8 mouse cellular contexts compared by ENCODE assay signal in the genomic region with DNA sequence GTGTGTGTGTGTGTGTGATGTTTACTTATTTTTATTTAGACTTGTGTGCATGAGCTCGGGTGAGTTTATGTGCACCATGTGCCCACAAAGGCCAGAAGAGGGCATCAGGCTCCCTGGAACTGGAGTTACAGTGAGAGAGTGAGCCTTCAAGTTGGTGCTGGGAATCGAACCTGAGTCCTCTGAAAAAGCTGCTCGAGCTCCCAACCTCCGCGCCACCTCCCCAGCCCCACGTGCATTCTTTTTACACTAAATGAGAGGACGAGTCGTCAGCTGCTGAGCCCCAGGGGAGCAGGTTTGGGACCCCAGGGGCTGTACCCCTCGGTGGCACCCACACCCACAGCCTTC. TPM values are rescaled to one million over a fixed set of nuclear protein-coding genes. Genes with fewer than 3 reads are reported as not detected.
DNase-seq lines count a peak whose midpoint lies in the region; ATAC-seq and TF ChIP-seq lines count a peak whose summit lies in the region.

No protein-coding gene starts in this region.

- intact Hi-C loops in gastrocnemius, adult 2 months (cut with DNase I) = loop anchor here (1.0 to 5.0 kb wide), 2 partner anchors 400 to 445 kb away; a partner anchor contains a TSS

- H3K9ac ChIP-seq in embryonic facial prominence, embryonic 15.5 days = peak overlapping the region; percentile 71
- H3K9ac ChIP-seq in liver, embryonic 12.5 days = peak overlapping the region; percentile 88

- no peaks in the 10 kb centered on the region for H3K9me3 ChIP-seq in embryonic facial prominence, embryonic 15.5 days (replicated peaks)
- no peaks in the 10 kb centered on the region for H3K9me3 ChIP-seq in liver, embryonic 12.5 days (replicated peaks)

- no peaks in the 10 kb centered on the region for H3K27me3 ChIP-seq in embryonic facial prominence, embryonic 15.5 days
- H3K27me3 ChIP-seq in liver, embryonic 12.5 days (replicated peaks) = no peaks in the 10 kb centered on the region

- DNase-seq in gastrocnemius, adult 2 months = no peak
- DNase-seq in gastrocnemius, adult 18-20 months (ENCODE audit: low spot score) = no peak
- peak; percentile 60 for DNase-seq in 3T3-L1 (ENCODE audit: low read depth, low spot score)
- no peak for DNase-seq in urinary bladder, postnatal 14 days (ENCODE audit: low spot score)
- DNase-seq in frontal cortex, postnatal 25 days (ENCODE audit: low spot score in 2 of 2) = no peak
- DNase-seq in retina, embryonic 14.5 days (ENCODE audit: low spot score) = no peak

- no peak for ATAC-seq in embryonic facial prominence, embryonic 15.5 days (ENCODE audit: insufficient number of reproducible peaks, low FRiP score, low TSS enrichment, low read depth)
- ATAC-seq in liver, embryonic 12.5 days = no peak

- 3% methylated on average over 9 of the region's 9 CpGs for WGBS in embryonic facial prominence, embryonic 15.5 days
- 5% methylated on average over 9 of the region's 9 CpGs for WGBS in liver, embryonic 12.5 days (ENCODE audit: insufficient replicate concordance)

- peak overlapping the region; percentile 98 for H3K27ac ChIP-seq in gastrocnemius, adult 2 months
- H3K27ac ChIP-seq in embryonic facial prominence, embryonic 15.5 days (replicated peaks) = peak overlapping the region; percentile 91
- peak overlapping the region; percentile 86 for H3K27ac ChIP-seq in liver, embryonic 12.5 days

- peak overlapping the region; percentile 100 for H3K4me3 ChIP-seq in gastrocnemius, adult 2 months
- H3K4me3 ChIP-seq in embryonic facial prominence, embryonic 15.5 days (replicated peaks) = peak overlapping the region; percentile 94
- H3K4me3 ChIP-seq in liver, embryonic 12.5 days = peak overlapping the region; percentile 97

- H3K36me3 ChIP-seq in embryonic facial prominence, embryonic 15.5 days = peaks cover 32% of the 10 kb centered on the region
- peaks cover 36% of the 10 kb centered on the region for H3K36me3 ChIP-seq in liver, embryonic 12.5 days

- H3K4me2 ChIP-seq in embryonic facial prominence, embryonic 15.5 days (replicated peaks) = peak overlapping the region; percentile 65
- H3K4me2 ChIP-seq in liver, embryonic 12.5 days = peak overlapping the region; percentile 79

- TF ChIP-seq CTCF in gastrocnemius, adult 2 months (IDR thresholded peaks at IDR 0.05) = no peak

- peaks cover 24% of the 10 kb centered on the region for H3K4me1 ChIP-seq in embryonic facial prominence, embryonic 15.5 days
- peaks cover 45% of the 10 kb centered on the region for H3K4me1 ChIP-seq in liver, embryonic 12.5 days

RNA-seq across cellular contexts. Expression of a gene that starts 0.5 kb away (rescaled TPM):
- total RNA-seq in gastrocnemius, adult 2 months (2021) = 1 to 10 TPM; 2.1 to 2.9 TPM
- total RNA-seq in gastrocnemius, adult 18-20 months (2021) = 1 to 10 TPM; 2.8 to 3.0 TPM
- 9.2 and 11.1 TPM in 2 replicates for polyA plus RNA-seq in embryonic facial prominence, embryonic 15.5 days (2015; fragmentation: Nextera tagmentation; extraction: Ambion mirVana)
- 5.9 TPM in 2 replicates for polyA plus RNA-seq in liver, embryonic 12.5 days (2016; fragmentation: Nextera tagmentation; extraction: Ambion mirVana)

RNA-seq across cellular contexts. Expression of a gene that starts 0.8 kb away (rescaled TPM):
- 1 to 10 TPM; 7.0 to 7.4 TPM for total RNA-seq in gastrocnemius, adult 2 months (2021)
- total RNA-seq in gastrocnemius, adult 18-20 months (2021) = 1 to 10 TPM; 5.4 to 5.6 TPM
- 17.4 and 22.7 TPM in 2 replicates for polyA plus RNA-seq in embryonic facial prominence, embryonic 15.5 days (2015; fragmentation: Nextera tagmentation; extraction: Ambion mirVana)
- polyA plus RNA-seq in liver, embryonic 12.5 days (2016; fragmentation: Nextera tagmentation; extraction: Ambion mirVana) = 7.7 and 8.8 TPM in 2 replicates

RNA-seq across cellular contexts. Expression of a gene that starts 25.8 kb away (rescaled TPM):
- not detected for total RNA-seq in gastrocnemius, adult 2 months (2021)
- total RNA-seq in gastrocnemius, adult 18-20 months (2021) = not detected
- polyA plus RNA-seq in embryonic facial prominence, embryonic 15.5 days (2015; fragmentation: Nextera tagmentation; extraction: Ambion mirVana) = 2.2 and 5.7 TPM in 2 replicates
- not detected in 2 replicates for polyA plus RNA-seq in liver, embryonic 12.5 days (2016; fragmentation: Nextera tagmentation; extraction: Ambion mirVana)
